Mouse (Mus musculus): Measurements from ENCODE around the gene Pcgf1. TPM values are rescaled to one million over a fixed set of nuclear protein-coding genes. Genes with fewer than 3 reads are reported as not detected.

Gene Pcgf1
- polyA plus RNA-seq, 1 experiment from 2014 or later, result 14.4 TPM

GRCm38 (mm10) chr6:83068706-83069487 is 8.8 kb upstream of the Pcgf1 start:
- no peak for ATAC-seq
- H3K36me3 ChIP-seq (ENCODE audit: control insufficient read depth, insufficient read depth), result no peaks in the 10 kb centered on the region; the same call in 1 of the 2 replicates
- no peak overlapping the region for H3K27ac ChIP-seq (ENCODE audit: low read depth, low read length)
- peak overlapping the region; percentile 39 for H3K4me3 ChIP-seq (ENCODE audit: low read depth, low read length)
- no peaks in the 10 kb centered on the region for H3K9me3 ChIP-seq (ENCODE audit: control insufficient read depth)
- no peaks in the 10 kb centered on the region; the same call in 1 of the 2 replicates for H3K4me1 ChIP-seq (replicated peaks; ENCODE audit: control insufficient read depth, insufficient read depth, low read length)
- H3K27me3 ChIP-seq (replicated peaks; ENCODE audit: control insufficient read depth, insufficient read depth, low read length), result peaks cover 91% of the 10 kb centered on the region
- peak overlapping the region; percentile 63 for H3K4me2 ChIP-seq (replicated peaks; ENCODE audit: low read depth)
- no peak overlapping the region for H3K9ac ChIP-seq (ENCODE audit: low read depth, low read length)
- 1% methylated on average over 78 of the region's 81 CpGs for WGBS
- TF ChIP-seq CTCF (IDR thresholded peaks at IDR 0.05; ENCODE audit: low read depth), result no peak

DNA sequence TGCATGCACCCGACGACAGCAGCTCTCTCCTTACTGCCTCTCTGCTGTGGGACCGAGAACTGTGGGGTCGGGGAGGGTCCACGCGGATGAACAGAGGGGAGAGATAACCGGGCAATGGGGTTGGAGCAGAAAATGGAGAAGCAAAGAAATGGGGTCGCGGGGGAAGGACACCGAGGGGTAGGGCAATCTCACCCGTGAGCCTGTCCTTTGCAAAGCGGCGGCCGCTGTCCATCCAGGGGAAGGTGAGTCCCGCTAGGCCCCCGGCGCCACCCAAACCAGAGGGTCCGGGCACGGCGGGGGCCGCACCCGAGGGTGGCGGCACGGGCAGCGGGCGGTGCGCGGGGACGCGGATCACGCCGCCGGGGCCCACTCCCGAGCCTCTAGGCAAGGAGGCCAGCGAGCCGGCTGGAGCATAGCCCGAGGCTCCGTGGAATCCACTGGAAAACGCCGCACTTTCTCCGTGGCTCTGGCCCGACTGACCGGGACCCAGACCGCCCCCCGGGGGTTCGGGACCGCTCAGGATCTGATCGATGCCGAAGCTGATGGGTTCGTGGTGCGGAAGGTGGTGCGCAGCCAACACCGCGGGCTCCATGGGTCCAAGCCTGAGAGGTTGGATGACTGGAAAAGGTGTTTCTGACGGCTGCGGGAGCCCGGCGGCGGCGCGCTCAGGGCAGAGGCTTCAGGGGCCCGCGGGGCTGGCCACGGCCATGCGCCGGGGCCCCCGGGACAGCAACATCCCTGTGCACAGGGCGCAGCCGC is 8.0 kb upstream of the Pcgf1 start:
- Histone ChIP-seq H3K4me2 (replicated peaks; ENCODE audit: low read depth) (peak overlapping the region; percentile 63), H3K27me3 (replicated peaks; ENCODE audit: control insufficient read depth, insufficient read depth, low read length) (peaks cover 91% of the 10 kb centered on the region), H3K27ac (ENCODE audit: low read depth, low read length) (no peak overlapping the region), H3K36me3 (ENCODE audit: control insufficient read depth, insufficient read depth) (no peaks in the 10 kb centered on the region; the same call in 1 of the 2 replicates), H3K9me3 (ENCODE audit: control insufficient read depth) (no peaks in the 10 kb centered on the region), H3K4me3 (ENCODE audit: low read depth, low read length) (peak overlapping the region; percentile 39), H3K9ac (ENCODE audit: low read depth, low read length) (no peak overlapping the region), H3K4me1 (replicated peaks; ENCODE audit: control insufficient read depth, insufficient read depth, low read length) (no peaks in the 10 kb centered on the region; the same call in 1 of the 2 replicates)
- under 1% methylated on average over 55 of the region's 69 CpGs for WGBS
- no peak for TF ChIP-seq CTCF (IDR thresholded peaks at IDR 0.05; ENCODE audit: low read depth)
- no peak for ATAC-seq

DNA sequence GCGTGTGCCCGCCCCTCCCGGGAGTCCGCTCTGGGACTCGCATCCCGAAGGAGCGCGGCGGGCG is 7.6 kb upstream of the Pcgf1 start, which contains the start of gene Tlx2:
Gene Tlx2 (minus strand): TSS at position 47 of the 64 bp plus-strand sequence.
- WGBS, result 1% methylated on average over 10 of the region's 10 CpGs
- no peak for ATAC-seq
- Histone ChIP-seq H3K9ac (ENCODE audit: low read depth, low read length) (no peak within 1 kb of the TSS), H3K4me1 (replicated peaks; ENCODE audit: control insufficient read depth, insufficient read depth, low read length) (no peaks in the 10 kb centered on the region; the same call in 1 of the 2 replicates), H3K4me2 (replicated peaks; ENCODE audit: low read depth) (peak within 1 kb of the TSS; percentile 63), H3K27me3 (replicated peaks; ENCODE audit: control insufficient read depth, insufficient read depth, low read length) (peaks cover 91% of the 10 kb centered on the region), H3K36me3 (ENCODE audit: control insufficient read depth, insufficient read depth) (no peaks in the 10 kb centered on the region; the same call in 1 of the 2 replicates), H3K27ac (ENCODE audit: low read depth, low read length) (no peak within 1 kb of the TSS), H3K9me3 (ENCODE audit: control insufficient read depth) (no peaks in the 10 kb centered on the region), H3K4me3 (ENCODE audit: low read depth, low read length) (peak within 1 kb of the TSS; percentile 39)
- no peak for TF ChIP-seq CTCF (IDR thresholded peaks at IDR 0.05; ENCODE audit: low read depth)

GRCm38 (mm10) chr6:83070311-83071219 is 7.1 kb upstream of the Pcgf1 start:
- H3K36me3 ChIP-seq (ENCODE audit: control insufficient read depth, insufficient read depth), result no peaks in the 10 kb centered on the region; the same call in 1 of the 2 replicates
- H3K27ac ChIP-seq (ENCODE audit: low read depth, low read length), result no peak overlapping the region
- under 1% methylated on average over 57 of the region's 58 CpGs for WGBS
- H3K9ac ChIP-seq (ENCODE audit: low read depth, low read length), result no peak overlapping the region
- H3K4me3 ChIP-seq (ENCODE audit: low read depth, low read length), result peak overlapping the region; percentile 39
- peaks cover 91% of the 10 kb centered on the region for H3K27me3 ChIP-seq (replicated peaks; ENCODE audit: control insufficient read depth, insufficient read depth, low read length)
- no peaks in the 10 kb centered on the region; the same call in 1 of the 2 replicates for H3K4me1 ChIP-seq (replicated peaks; ENCODE audit: control insufficient read depth, insufficient read depth, low read length)
- peak overlapping the region; percentile 63 for H3K4me2 ChIP-seq (replicated peaks; ENCODE audit: low read depth)
- TF ChIP-seq CTCF (IDR thresholded peaks at IDR 0.05; ENCODE audit: low read depth), result no peak
- peak; percentile 7; the same call in 1 of the 2 replicates for ATAC-seq
- no peaks in the 10 kb centered on the region for H3K9me3 ChIP-seq (ENCODE audit: control insufficient read depth)

DNA sequence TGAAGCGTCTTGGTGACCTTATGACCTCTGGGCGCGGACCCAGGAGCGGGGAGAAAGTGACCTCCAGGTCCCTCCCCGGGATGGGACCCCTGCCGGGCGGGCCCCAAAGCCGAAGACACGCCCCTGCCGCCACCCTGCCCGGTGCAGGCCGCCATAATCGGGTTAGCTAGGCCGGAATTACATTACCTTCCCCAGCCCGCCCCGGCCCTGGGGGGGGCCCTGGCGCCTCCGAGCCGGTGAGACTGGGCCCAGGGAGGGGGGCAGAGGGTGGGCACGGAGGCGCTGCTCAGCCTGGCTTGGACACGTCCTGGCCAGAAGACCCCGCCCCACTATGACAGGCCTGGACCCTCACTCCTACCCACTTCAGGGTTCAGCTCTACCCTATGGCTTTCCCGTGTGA is 6.4 kb upstream of the Pcgf1 start:
- no peak for TF ChIP-seq CTCF (IDR thresholded peaks at IDR 0.05; ENCODE audit: low read depth)
- Histone ChIP-seq H3K36me3 (ENCODE audit: control insufficient read depth, insufficient read depth) (no peaks in the 10 kb centered on the region; the same call in 1 of the 2 replicates), H3K4me2 (replicated peaks; ENCODE audit: low read depth) (0 out of 2 replicates have a peak overlapping the region, but pooled peaks have one; percentile 21), H3K27ac (ENCODE audit: low read depth, low read length) (no peak overlapping the region), H3K9me3 (ENCODE audit: control insufficient read depth) (no peaks in the 10 kb centered on the region), H3K27me3 (replicated peaks; ENCODE audit: control insufficient read depth, insufficient read depth, low read length) (peaks cover 91% of the 10 kb centered on the region), H3K4me1 (replicated peaks; ENCODE audit: control insufficient read depth, insufficient read depth, low read length) (no peaks in the 10 kb centered on the region; the same call in 1 of the 2 replicates), H3K9ac (ENCODE audit: low read depth, low read length) (no peak overlapping the region), H3K4me3 (ENCODE audit: low read depth, low read length) (peak overlapping the region; percentile 23; the same call in 1 of the 2 replicates)
- WGBS, result 1% methylated on average over 23 of the region's 24 CpGs
- ATAC-seq, result no peak
